Comparison of ENCODE assay signal across 8 mouse cellular contexts in genomic region chr11:120186821-120187235, GRCm38 (mm10). TPM values are rescaled to one million over a fixed set of nuclear protein-coding genes. Genes with fewer than 3 reads are reported as not detected.
DNase-seq lines count a peak whose midpoint lies in the region; ATAC-seq and TF ChIP-seq lines count a peak whose summit lies in the region.

No protein-coding gene starts in this region.

- peaks cover 17% of the 10 kb centered on the region for H3K36me3 ChIP-seq in heart, embryonic 10.5 days
- H3K36me3 ChIP-seq in limb, embryonic 11.5 days (ENCODE audit: control insufficient read depth, insufficient read depth, low read length) = no peaks in the 10 kb centered on the region
- H3K36me3 ChIP-seq in myocyte (ENCODE audit: control insufficient read depth, insufficient read depth) = no peaks in the 10 kb centered on the region

- peak overlapping the region; percentile 95 for H3K4me3 ChIP-seq in heart, embryonic 10.5 days
- H3K4me3 ChIP-seq in cortical plate, adult 2 months (ENCODE audit: insufficient read depth, low read length) = peak overlapping the region; percentile 85
- H3K4me3 ChIP-seq in limb, embryonic 11.5 days (ENCODE audit: low read depth, low read length) = peak overlapping the region; percentile 86
- peak overlapping the region; percentile 96 for H3K4me3 ChIP-seq in myocyte

- no peak for DNase-seq in heart, embryonic 10.5 days (ENCODE audit: low spot score)
- no peak for DNase-seq in heart, postnatal 25 days (ENCODE audit: low spot score)
- peak; percentile 48 for DNase-seq in heart, postnatal 4 days
- DNase-seq in limb, embryonic 11.5 days (ENCODE audit: low spot score) = peak; percentile 84
- no peak for DNase-seq in urinary bladder, postnatal 10 days (ENCODE audit: low spot score)

- ATAC-seq in limb, embryonic 11.5 days (ENCODE audit: insufficient number of reproducible peaks, low FRiP score, low TSS enrichment, low read depth) = no peak
- no peak for ATAC-seq in monocyte, adult 5-6 weeks (replicated peaks; ENCODE audit: insufficient number of reproducible peaks, low FRiP score, low TSS enrichment, poor library complexity, severe bottlenecking)

- H3K79me2 ChIP-seq in myocyte (ENCODE audit: control insufficient read depth, insufficient read depth) = peaks cover 25% of the 10 kb centered on the region

- TF ChIP-seq POLR2A in cortical plate, adult 2 months (IDR thresholded peaks at IDR 0.05; ENCODE audit: extremely low read depth, insufficient read depth, low read length) = no peak
- peak; percentile 38 for TF ChIP-seq POLR2A in myocyte (IDR thresholded peaks at IDR 0.05; ENCODE audit: insufficient read length, low read depth)

- H3K27ac ChIP-seq in heart, embryonic 10.5 days = peak overlapping the region; percentile 99
- H3K27ac ChIP-seq in cortical plate, adult 2 months (ENCODE audit: insufficient read depth, low read length) = 0 out of 2 replicates have a peak overlapping the region, but pooled peaks have one; percentile 55
- H3K27ac ChIP-seq in limb, embryonic 11.5 days (replicated peaks; ENCODE audit: low read depth, low read length) = peak overlapping the region; percentile 97

- H3K9me3 ChIP-seq in heart, embryonic 10.5 days = no peaks in the 10 kb centered on the region
- H3K9me3 ChIP-seq in limb, embryonic 11.5 days (ENCODE audit: control insufficient read depth, low read length) = no peaks in the 10 kb centered on the region

- TF ChIP-seq CTCF in cortical plate, adult 2 months (IDR thresholded peaks at IDR 0.05; ENCODE audit: extremely low read depth, insufficient read depth, low read length) = no peak

- H3K4me2 ChIP-seq in limb, embryonic 11.5 days (ENCODE audit: low read depth, severe bottlenecking) = peak overlapping the region; percentile 72
- H3K4me2 ChIP-seq in myocyte (ENCODE audit: low read depth) = peak overlapping the region; percentile 96

- H3K4me1 ChIP-seq in heart, embryonic 10.5 days = peaks cover 65% of the 10 kb centered on the region
- no peaks in the 10 kb centered on the region; the same call in 1 of the 2 replicates for H3K4me1 ChIP-seq in cortical plate, adult 2 months (ENCODE audit: control insufficient read depth, insufficient read depth, low read length)
- H3K4me1 ChIP-seq in limb, embryonic 11.5 days (ENCODE audit: control insufficient read depth, insufficient read depth, low read length) = peaks cover 45% of the 10 kb centered on the region

- WGBS in heart, embryonic 10.5 days = 2% methylated on average over 20 of the region's 20 CpGs
- under 1% methylated on average over 20 of the region's 20 CpGs for WGBS in limb, embryonic 11.5 days

- H3ac ChIP-seq in myocyte (ENCODE audit: control insufficient read depth, insufficient read length) = peak overlapping the region; percentile 23

- H3K9ac ChIP-seq in limb, embryonic 11.5 days (ENCODE audit: low read length) = peak overlapping the region; percentile 99

- no peaks in the 10 kb centered on the region for H3K27me3 ChIP-seq in heart, embryonic 10.5 days (ENCODE audit: insufficient read depth, poor library complexity, severe bottlenecking)
- no peaks in the 10 kb centered on the region for H3K27me3 ChIP-seq in limb, embryonic 11.5 days (ENCODE audit: control insufficient read depth, insufficient read depth, low read length)
- no peaks in the 10 kb centered on the region for H3K27me3 ChIP-seq in myocyte (ENCODE audit: control insufficient read depth, insufficient read depth, insufficient read length)

- intact Hi-C loops in heart, postnatal 25 days (cut with DNase I) = loop anchor here (1.0 kb wide), 1 partner anchor 49 kb away; no protein-coding TSS in a partner anchor

TF ChIP-seq in myocyte, 11 proteins besides CTCF, POLR2A, EP300 and RAD21:
- peak in 1 of 3 experiments; percentile 21 for TF ChIP-seq MYOG (IDR thresholded peaks at IDR 0.05; ENCODE audit: control insufficient read depth in 1 of 3, insufficient read depth in 1 of 3, insufficient read length in 2 of 3, low read depth in 2 of 3)
- TF ChIP-seq REST (IDR thresholded peaks at IDR 0.05; ENCODE audit: insufficient read depth, insufficient read length) = no peak
- peak; percentile 74 for TF ChIP-seq POLR2AphosphoS2 (IDR thresholded peaks at IDR 0.05; ENCODE audit: insufficient read length, low read depth)

RNA-seq across cellular contexts. Expression of gene Slc38a10, which starts 35.7 kb away (rescaled TPM):
- polyA plus RNA-seq in heart, embryonic 10.5 days (2016; fragmentation: Nextera tagmentation; extraction: Ambion mirVana) = 99.0 and 123 TPM in 2 replicates
- total RNA-seq in heart, postnatal 25 days (2021) = 10 to 100 TPM; 75.9 to 78.0 TPM
- 57.7 and 60.3 TPM in 2 replicates for polyA plus RNA-seq in cortical plate, adult 2 months (2012; rRNA removed)
- total RNA-seq in heart, postnatal 4 days (2021) = 100 to 1,000 TPM; 115 to 116 TPM
- 46.1 and 53.2 TPM in 2 replicates for polyA plus RNA-seq in limb, embryonic 11.5 days (2014; fragmentation: Nextera tagmentation; extraction: Ambion mirVana)
- 97.9 TPM for polyA plus RNA-seq in myocyte (2012; fragmentation: generic; extraction: Trizol)
- 40.6 to 56.4 TPM (median 42.9 TPM) in 3 replicates for total RNA-seq in monocyte, adult 5-6 weeks (2017)

RNA-seq across cellular contexts. Expression of gene Bahcc1, which starts 45.9 kb away (rescaled TPM):
- 7.7 and 12.9 TPM in 2 replicates for polyA plus RNA-seq in heart, embryonic 10.5 days (2016; fragmentation: Nextera tagmentation; extraction: Ambion mirVana)
- 1 to 10 TPM; 7.8 to 8.3 TPM for total RNA-seq in heart, postnatal 25 days (2021)
- 10.1 and 10.2 TPM in 2 replicates for polyA plus RNA-seq in cortical plate, adult 2 months (2012; rRNA removed)
- 10 to 100 TPM; 14.1 to 16.5 TPM for total RNA-seq in heart, postnatal 4 days (2021)
- 24.9 and 27.6 TPM in 2 replicates for polyA plus RNA-seq in limb, embryonic 11.5 days (2014; fragmentation: Nextera tagmentation; extraction: Ambion mirVana)
- 6.3 TPM for polyA plus RNA-seq in myocyte (2012; fragmentation: generic; extraction: Trizol)
- total RNA-seq in monocyte, adult 5-6 weeks (2017) = 0.68 to 0.85 TPM (median 0.76 TPM) in 3 replicates

Comparison
In these comparisons a context has a peak if more than half of its experiments do, and no peak if none do; other contexts are left out.
1. DNase-seq: peak in heart, postnatal 4 days (single experiment) and limb, embryonic 11.5 days (single experiment); none in heart, embryonic 10.5 days (single experiment), heart, postnatal 25 days (single experiment) and urinary bladder, postnatal 10 days (single experiment).
2. Peak in every context shown above with its lines, with median percentiles within 50 percentile points of each other: H3K27ac ChIP-seq and H3K4me3 ChIP-seq.